Mouse (Mus musculus) C2C12 (cell line): ENCODE measurements at regions not wholly inside any gene's neighbourhood (a gene's known extent, or its start where the extent isn't known, plus 50 kb on each side); places are given as distances from the start of the nearest gene placed in this dataset.

ENCODE experiments used
- CTCF ChIP-seq: IDR thresholded peaks from one replicate; pipeline ENCODE4 v1.5.1; 2011; ENCODE audit not compliant: control insufficient read depth, insufficient read depth, insufficient read length
- FOSL1 ChIP-seq: IDR thresholded peaks from one replicate; pipeline ENCODE4 v1.8.0; 2011; ENCODE audit warnings: mild to moderate bottlenecking, low read length; ENCODE audit not compliant: poor library complexity, insufficient read depth, severe bottlenecking
- MAX ChIP-seq: IDR thresholded peaks from one replicate; pipeline ENCODE4 v1.6.1; 2011; ENCODE audit warnings: mild to moderate bottlenecking, control low read depth
- USF1 ChIP-seq: IDR thresholded peaks from one replicate; pipeline ENCODE4 v1.6.1; 2011; ENCODE audit warnings: low read depth, mild to moderate bottlenecking, control low read depth, moderate library complexity

- TF ChIP-seq CTCF (no peak), FOSL1 (no peak), MAX (no peak), USF1 (no peak)
These were observed 129.9 kb upstream of the Tac1 start for GRCm38 (mm10) chr6:7424731-7425130.
